Mouse (Mus musculus) NIH3T3 (cell line): ENCODE data around the gene Btnl2.

Experiments
- DNase-seq: peaks from one replicate; pipeline ENCODE4 v3.0.0-alpha.2; 2012; ENCODE audit warnings: low read depth

Gene Btnl2

DNA sequence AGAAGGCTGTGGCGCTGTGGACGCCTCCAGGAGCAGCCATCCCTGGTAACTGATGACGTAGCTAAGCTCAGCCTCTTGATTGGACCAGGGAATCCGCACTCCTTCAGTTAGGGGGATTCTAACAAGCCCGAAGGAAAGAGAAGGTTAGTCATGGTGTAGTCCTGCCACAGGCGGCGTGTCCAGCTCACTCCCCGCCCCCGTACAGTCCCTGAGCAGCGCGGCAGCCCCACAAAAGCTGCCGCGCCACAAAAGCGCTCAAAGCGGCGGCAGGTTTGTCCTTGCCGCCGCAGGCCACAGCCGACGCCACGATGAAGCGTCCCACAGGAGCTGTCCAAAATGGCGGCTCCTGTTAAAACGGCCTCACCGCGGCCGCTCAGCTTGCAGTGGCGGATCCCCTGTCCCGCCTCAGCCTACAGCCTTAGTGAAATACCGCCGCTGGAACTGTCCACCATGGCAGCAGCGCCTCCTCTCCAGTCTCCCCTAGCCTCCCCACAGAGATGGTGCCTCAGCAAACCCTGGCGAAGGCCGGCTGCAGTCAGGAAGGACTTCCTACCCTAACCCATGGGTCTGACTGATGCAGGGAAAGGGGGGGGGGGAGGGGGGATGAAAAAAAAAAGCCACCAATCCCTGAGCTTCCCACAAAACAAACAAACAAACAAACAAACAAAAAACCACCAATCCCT, 44.2 kb downstream of the Btnl2 start, which contains the start of gene BC051142:
BC051142 (plus strand) TSS at position 110 of the 683 bp plus-strand sequence.
- DNase-seq, result no peak

DNA sequence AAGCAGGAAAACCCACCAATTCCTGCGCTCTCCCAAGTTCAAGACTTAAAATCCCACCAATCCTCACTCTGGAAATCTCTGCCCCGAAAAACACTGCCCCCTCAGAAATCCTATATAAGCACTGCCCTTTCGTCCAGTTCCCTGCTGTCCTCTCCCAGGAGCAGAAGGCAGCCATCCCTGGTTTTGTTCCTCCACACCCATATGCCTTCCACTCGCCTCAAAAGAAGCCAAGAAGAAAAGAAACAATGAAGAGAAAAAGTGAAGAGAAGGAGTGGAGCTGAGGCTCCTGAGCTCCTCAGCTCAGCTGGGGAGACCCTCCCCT, 44.7 kb downstream of the Btnl2 start:
- DNase-seq, result no peak

DNA sequence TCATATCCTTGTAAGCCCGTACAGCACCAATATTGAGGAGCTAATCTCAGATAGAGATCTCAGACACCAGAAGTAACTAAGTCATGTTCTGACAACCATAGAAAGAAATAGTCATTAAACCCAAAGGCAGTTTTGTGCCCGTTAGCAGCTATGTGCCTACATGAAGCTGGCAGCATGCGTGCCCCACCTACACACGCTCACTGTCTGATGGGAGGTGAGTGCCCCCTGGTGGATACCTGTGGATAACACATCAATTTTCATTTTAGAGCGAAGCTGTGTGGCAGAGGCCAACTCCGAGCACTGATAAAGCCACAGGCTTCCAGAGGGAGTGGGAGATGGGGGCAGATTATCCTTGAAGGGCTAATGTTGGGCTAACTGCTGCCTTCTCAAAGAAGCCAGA, 56.5 kb downstream of the Btnl2 start:
- DNase-seq, result peak; percentile 58
